In genomic region chr5:34446207-34446606, GRCm38 (mm10) we compare ENCODE assay signal across 18 mouse cellular contexts.
DNase-seq lines count a peak whose midpoint lies in the region; ATAC-seq and TF ChIP-seq lines count a peak whose summit lies in the region.
"Had no signal": no experiment of that assay in that cellular context is flagged by ENCODE, and none has a peak within 500 bp of the region (broad histone marks: within the 10 kb centered on the region; RNA-seq: fewer than 3 reads in every experiment).

No protein-coding gene starts in this region.

- no peak for TF ChIP-seq POLR2A in heart, adult 2 months (IDR thresholded peaks at IDR 0.05; ENCODE audit: insufficient read depth, low read depth, low read length)

- TF ChIP-seq EP300 in heart, adult 2 months (IDR thresholded peaks at IDR 0.05; ENCODE audit: insufficient read depth, low read depth, low read length) = no peak

- H3K9me3 ChIP-seq in heart, embryonic 13.5 days = no peaks in the 10 kb centered on the region
- H3K9me3 ChIP-seq: embryonic facial prominence, embryonic 12.5 days; forebrain, embryonic 15.5 days; hindbrain, embryonic 15.5 days; kidney, embryonic 15.5 days had no signal

- peak; percentile 88 for DNase-seq in heart, adult 11 months
- DNase-seq in heart, postnatal 36 days = no peak
- no peak for DNase-seq in heart, adult 2 months
- DNase-seq in heart, postnatal 10 days = peak; percentile 8 to 22
- DNase-seq in left cerebral cortex, adult 11 months (ENCODE audit: low spot score) = no peak
- no peak for DNase-seq in kidney, postnatal 25 days
- DNase-seq: adrenal gland, postnatal 14 days; cerebellum, adult 11-12 months; cerebellum, adult 9-10 months; cerebellum, postnatal 25 days; gastrocnemius, postnatal 10 days; kidney, adult 2 months had no signal

- 45% methylated on average over 9 of the region's 9 CpGs for WGBS in heart, embryonic 13.5 days
- 54% methylated on average over 9 of the region's 9 CpGs for WGBS in heart, adult 2 months

- intact Hi-C loops in heart, postnatal 36 days (cut with DNase I) = no loop called here
- intact Hi-C loops in heart, adult 2 months (cut with DNase I) = no loop called here
- intact Hi-C loops in heart, postnatal 10 days (cut with DNase I) = no loop called here

- 0 out of 2 replicates have a peak overlapping the region, but pooled peaks have one; percentile 42 for H3K27ac ChIP-seq in heart, embryonic 13.5 days (replicated peaks)
- no peak overlapping the region for H3K27ac ChIP-seq in heart, adult 2 months
- H3K27ac ChIP-seq: embryonic facial prominence, embryonic 12.5 days; forebrain, embryonic 15.5 days; hindbrain, embryonic 15.5 days; kidney, embryonic 15.5 days had no signal

- no peak overlapping the region for H3K4me2 ChIP-seq in heart, embryonic 13.5 days
- H3K4me2 ChIP-seq: embryonic facial prominence, embryonic 12.5 days; forebrain, embryonic 15.5 days; hindbrain, embryonic 15.5 days; kidney, embryonic 15.5 days had no signal

- H3K79me2 ChIP-seq in heart, adult 2 months (replicated peaks; ENCODE audit: control insufficient read depth, insufficient read depth, low read length) = peaks cover 4% of the 10 kb centered on the region; the same call in 1 of the 2 replicates

- peaks cover 16% of the 10 kb centered on the region for H3K4me1 ChIP-seq in heart, embryonic 13.5 days
- H3K4me1 ChIP-seq in heart, adult 2 months (ENCODE audit: control insufficient read depth, insufficient read depth, low read length) = no peaks in the 10 kb centered on the region
- H3K4me1 ChIP-seq: embryonic facial prominence, embryonic 12.5 days; forebrain, embryonic 15.5 days; hindbrain, embryonic 15.5 days; kidney, embryonic 15.5 days had no signal

- no peaks in the 10 kb centered on the region for H3K27me3 ChIP-seq in heart, embryonic 13.5 days (replicated peaks)
- no peaks in the 10 kb centered on the region for H3K27me3 ChIP-seq in heart, adult 2 months (ENCODE audit: control insufficient read depth, insufficient read depth, low read length)
- H3K27me3 ChIP-seq: embryonic facial prominence, embryonic 12.5 days; forebrain, embryonic 15.5 days; hindbrain, embryonic 15.5 days; kidney, embryonic 15.5 days had no signal

- TF ChIP-seq CTCF in heart, adult 2 months (IDR thresholded peaks at IDR 0.05) = no peak

- H3K4me3 ChIP-seq in heart, embryonic 13.5 days = no peak overlapping the region
- no peak overlapping the region for H3K4me3 ChIP-seq in heart, adult 2 months
- H3K4me3 ChIP-seq: embryonic facial prominence, embryonic 12.5 days; forebrain, embryonic 15.5 days; hindbrain, embryonic 15.5 days; kidney, embryonic 15.5 days had no signal

- H3K36me3 ChIP-seq in heart, embryonic 13.5 days = peaks cover 83% of the 10 kb centered on the region
- peaks cover 8% of the 10 kb centered on the region for H3K36me3 ChIP-seq in heart, adult 2 months (ENCODE audit: control insufficient read depth, insufficient read depth, low read length)

- ATAC-seq in heart, embryonic 13.5 days (ENCODE audit: extremely low read depth, insufficient number of reproducible peaks, low FRiP score, low TSS enrichment) = no peak; the same call in 1 of the 2 replicates
- ATAC-seq: forebrain, embryonic 15.5 days; intestine, embryonic 16.5 days had no signal

- no peak overlapping the region for H3K9ac ChIP-seq in heart, embryonic 13.5 days
- H3K9ac ChIP-seq in heart, adult 2 months (ENCODE audit: low read depth, low read length) = no peak overlapping the region
- H3K9ac ChIP-seq: embryonic facial prominence, embryonic 12.5 days; forebrain, embryonic 15.5 days; hindbrain, embryonic 15.5 days; kidney, embryonic 15.5 days had no signal

Comparison
In these comparisons a context has a peak if more than half of its experiments do, and no peak if none do; other contexts are left out.
1. DNase-seq: peak in heart, adult 11 months (single experiment) and heart, postnatal 10 days (2 of 2); none in heart, postnatal 36 days (0 of 2), heart, adult 2 months (0 of 2), left cerebral cortex, adult 11 months (single experiment) and kidney, postnatal 25 days (0 of 2).